Mouse (Mus musculus): ENCODE measurements around the gene Pias4.

DNA sequence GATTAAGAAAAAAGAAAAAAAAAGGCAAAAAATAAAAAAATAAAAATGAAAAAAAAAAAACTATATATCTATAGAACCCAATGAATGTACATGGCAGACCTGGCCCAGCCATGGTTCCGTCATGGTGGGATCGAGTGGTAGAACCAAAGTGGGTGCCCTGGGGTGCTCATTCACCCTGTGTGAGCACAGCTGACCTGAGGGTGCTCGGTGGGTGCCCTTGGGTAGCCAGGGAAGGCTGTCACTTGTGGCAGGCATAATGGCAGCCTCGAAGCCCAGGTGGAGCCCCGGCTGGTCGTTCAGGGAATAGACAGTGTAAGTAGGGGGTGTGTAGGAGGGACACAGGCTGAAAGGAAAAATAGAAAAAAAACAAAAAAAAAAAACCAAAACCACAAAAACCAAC lies 16.5 kb downstream of the Pias4 start:
- TF ChIP-seq POLR2A (IDR thresholded peaks at IDR 0.05; ENCODE audit: extremely low read depth, insufficient read depth, low read length) = no peak
- no peak for TF ChIP-seq CTCF (IDR thresholded peaks at IDR 0.05; ENCODE audit: low read depth, low read length)
